Mouse (Mus musculus): ENCODE results near the gene Map4k1. TPM values are rescaled to one million over a fixed set of nuclear protein-coding genes. Genes with fewer than 3 reads are reported as not detected.

Gene Map4k1
- polyA plus RNA-seq, 1 experiment = 6.2 TPM

DNA sequence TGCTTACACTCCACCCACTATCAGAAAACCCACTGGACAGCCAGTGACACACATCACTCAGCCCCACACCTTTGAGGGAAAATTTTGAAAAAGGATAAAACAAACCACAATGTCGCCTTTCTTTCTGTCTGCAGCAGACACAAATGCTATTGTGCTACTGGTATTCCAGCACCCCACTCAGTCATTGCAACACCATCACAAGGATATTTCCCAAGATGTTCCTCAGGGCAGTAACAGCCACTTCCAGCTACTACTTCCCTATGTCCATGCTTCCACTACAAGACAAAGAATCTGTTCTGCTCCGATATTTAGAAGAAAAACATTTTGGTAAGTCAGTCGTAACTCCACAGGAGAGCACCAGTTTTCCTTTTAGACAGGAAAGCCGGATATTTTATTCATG, 27.1 kb upstream of the Map4k1 start:
- 49% methylated on average over 4 of the region's 4 CpGs for WGBS
- H3K4me3 ChIP-seq (ENCODE audit: insufficient read depth, low read depth, low read length) = no peak overlapping the region
- no peaks in the 10 kb centered on the region; the same call in 1 of the 2 replicates for H3K36me3 ChIP-seq (ENCODE audit: control insufficient read depth, insufficient read depth, low read length)

DNA sequence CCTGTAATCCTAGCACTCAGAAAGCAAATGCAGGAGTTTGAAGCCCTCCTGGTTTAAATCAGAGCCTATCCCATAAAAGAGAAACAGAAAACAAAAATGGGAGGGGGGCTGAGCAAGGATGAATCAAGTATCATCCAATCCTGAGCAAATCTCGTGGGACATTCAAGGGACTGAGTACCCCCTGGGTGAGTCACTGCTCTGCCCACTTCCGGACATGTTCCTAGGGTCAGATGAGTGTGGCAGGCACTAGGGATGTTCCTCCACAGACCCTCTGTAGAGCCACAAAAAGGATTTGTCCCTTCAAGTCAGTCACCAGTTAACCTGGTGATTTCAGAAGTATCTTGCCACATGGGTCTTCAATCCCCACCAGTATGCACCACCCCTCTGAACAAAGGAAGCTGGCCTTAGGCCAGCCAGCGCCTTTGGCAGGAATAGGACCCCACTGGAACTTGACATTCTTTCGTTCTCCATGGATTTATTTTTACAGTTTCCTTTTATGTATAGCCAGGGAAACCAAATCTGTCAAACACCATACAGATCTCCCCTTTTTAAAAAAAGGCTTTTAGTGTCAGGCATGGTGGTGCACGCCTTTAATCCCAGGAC, 26.5 kb upstream of the Map4k1 start:
- 39% methylated on average over 5 of the region's 5 CpGs for WGBS
- H3K4me1 ChIP-seq (ENCODE audit: control insufficient read depth, insufficient read depth, low read length) = peaks cover 69% of the 10 kb centered on the region
- H3K36me3 ChIP-seq (ENCODE audit: control insufficient read depth, insufficient read depth, low read length) = no peaks in the 10 kb centered on the region; the same call in 1 of the 2 replicates

More for the DNA sequence above, 27.1 kb upstream of the Map4k1 start:
- TF ChIP-seq CTCF (conservative IDR thresholded peaks at IDR 0.05; ENCODE audit: insufficient read depth, insufficient read length, low read depth, low read length) = no peak
- TF ChIP-seq POLR2A (IDR thresholded peaks at IDR 0.05; ENCODE audit: low read depth, low read length) = no peak
- H3K27ac ChIP-seq (ENCODE audit: insufficient read depth, low read depth, low read length) = peak overlapping the region; percentile 33; the same call in 1 of the 2 replicates
- no peak for DNase-seq
- peaks cover 71% of the 10 kb centered on the region for H3K4me1 ChIP-seq (ENCODE audit: control insufficient read depth, insufficient read depth, low read length)
- H3K27me3 ChIP-seq (replicated peaks; ENCODE audit: control insufficient read depth, insufficient read depth, low read length) = no peaks in the 10 kb centered on the region

DNA sequence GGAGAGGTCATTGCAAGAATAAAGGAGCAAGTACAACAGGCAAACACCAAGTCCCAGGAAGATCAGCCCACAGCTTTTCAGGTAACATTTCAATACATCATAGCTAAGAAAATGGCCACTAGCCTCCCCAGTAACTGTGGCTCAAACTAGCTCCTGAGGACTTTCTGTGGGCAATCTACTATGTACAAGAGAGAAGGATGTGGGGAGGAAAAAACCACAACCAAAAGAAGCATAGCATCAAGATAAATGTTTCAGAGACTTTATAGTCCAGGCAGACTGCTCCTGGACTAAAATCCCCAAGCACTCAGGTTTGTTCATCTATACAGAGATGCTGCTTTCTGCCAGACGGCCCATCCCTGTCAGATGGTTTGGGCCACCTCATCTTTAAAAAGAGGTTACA, 25.6 kb upstream of the Map4k1 start:
- Histone ChIP-seq H3K27me3 (replicated peaks; ENCODE audit: control insufficient read depth, insufficient read depth, low read length) (no peaks in the 10 kb centered on the region), H3K4me3 (ENCODE audit: insufficient read depth, low read depth, low read length) (no peak overlapping the region), H3K4me1 (ENCODE audit: control insufficient read depth, insufficient read depth, low read length) (peaks cover 62% of the 10 kb centered on the region), H3K27ac (ENCODE audit: insufficient read depth, low read depth, low read length) (no peak overlapping the region), H3K36me3 (ENCODE audit: control insufficient read depth, insufficient read depth, low read length) (no peaks in the 10 kb centered on the region; the same call in 1 of the 2 replicates)
- 80% methylated on average over 1 of the region's 1 CpGs for WGBS
- DNase-seq = no peak
- TF ChIP-seq POLR2A (IDR thresholded peaks at IDR 0.05; ENCODE audit: low read depth, low read length) (no peak), CTCF (conservative IDR thresholded peaks at IDR 0.05; ENCODE audit: insufficient read depth, insufficient read length, low read depth, low read length) (no peak)

More for the DNA sequence above, 26.5 kb upstream of the Map4k1 start:
- DNase-seq = no peak
- H3K27ac ChIP-seq (ENCODE audit: insufficient read depth, low read depth, low read length) = 0 out of 2 replicates have a peak overlapping the region, but pooled peaks have one; percentile 4
- H3K4me3 ChIP-seq (ENCODE audit: insufficient read depth, low read depth, low read length) = no peak overlapping the region
- no peaks in the 10 kb centered on the region for H3K27me3 ChIP-seq (replicated peaks; ENCODE audit: control insufficient read depth, insufficient read depth, low read length)
- no peak for TF ChIP-seq CTCF (conservative IDR thresholded peaks at IDR 0.05; ENCODE audit: insufficient read depth, insufficient read length, low read depth, low read length)
- no peak for TF ChIP-seq POLR2A (IDR thresholded peaks at IDR 0.05; ENCODE audit: low read depth, low read length)

DNA sequence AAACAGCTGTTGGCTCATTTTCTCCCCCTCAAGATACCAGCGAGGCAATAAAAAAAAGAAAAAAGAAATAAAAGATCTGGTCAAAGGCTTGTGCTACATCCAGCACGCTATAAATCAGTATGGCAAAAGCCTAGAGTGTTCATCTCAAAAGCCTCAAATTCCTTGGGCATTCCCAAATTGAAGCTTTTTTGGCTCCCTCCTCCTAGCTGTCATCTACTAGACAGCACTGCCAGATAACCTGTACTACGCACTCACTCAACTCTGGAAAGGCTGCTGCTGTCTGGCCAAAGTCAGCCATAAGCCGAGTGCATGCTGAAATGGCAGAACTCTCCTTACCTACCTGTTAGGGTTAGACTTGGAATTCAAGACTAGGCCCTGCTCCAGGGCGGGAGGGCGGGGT, 24.6 kb upstream of the Map4k1 start:
- Histone ChIP-seq H3K36me3 (ENCODE audit: control insufficient read depth, insufficient read depth, low read length) (no peaks in the 10 kb centered on the region; the same call in 1 of the 2 replicates), H3K27ac (ENCODE audit: insufficient read depth, low read depth, low read length) (peak overlapping the region; percentile 54), H3K27me3 (replicated peaks; ENCODE audit: control insufficient read depth, insufficient read depth, low read length) (no peaks in the 10 kb centered on the region), H3K4me3 (ENCODE audit: insufficient read depth, low read depth, low read length) (no peak overlapping the region), H3K4me1 (ENCODE audit: control insufficient read depth, insufficient read depth, low read length) (peaks cover 52% of the 10 kb centered on the region)
- TF ChIP-seq CTCF (conservative IDR thresholded peaks at IDR 0.05; ENCODE audit: insufficient read depth, insufficient read length, low read depth, low read length) = no peak
- TF ChIP-seq POLR2A (IDR thresholded peaks at IDR 0.05; ENCODE audit: low read depth, low read length) = no peak
- WGBS = 23% methylated on average over 6 of the region's 6 CpGs
- peak; percentile 72 for DNase-seq

DNA sequence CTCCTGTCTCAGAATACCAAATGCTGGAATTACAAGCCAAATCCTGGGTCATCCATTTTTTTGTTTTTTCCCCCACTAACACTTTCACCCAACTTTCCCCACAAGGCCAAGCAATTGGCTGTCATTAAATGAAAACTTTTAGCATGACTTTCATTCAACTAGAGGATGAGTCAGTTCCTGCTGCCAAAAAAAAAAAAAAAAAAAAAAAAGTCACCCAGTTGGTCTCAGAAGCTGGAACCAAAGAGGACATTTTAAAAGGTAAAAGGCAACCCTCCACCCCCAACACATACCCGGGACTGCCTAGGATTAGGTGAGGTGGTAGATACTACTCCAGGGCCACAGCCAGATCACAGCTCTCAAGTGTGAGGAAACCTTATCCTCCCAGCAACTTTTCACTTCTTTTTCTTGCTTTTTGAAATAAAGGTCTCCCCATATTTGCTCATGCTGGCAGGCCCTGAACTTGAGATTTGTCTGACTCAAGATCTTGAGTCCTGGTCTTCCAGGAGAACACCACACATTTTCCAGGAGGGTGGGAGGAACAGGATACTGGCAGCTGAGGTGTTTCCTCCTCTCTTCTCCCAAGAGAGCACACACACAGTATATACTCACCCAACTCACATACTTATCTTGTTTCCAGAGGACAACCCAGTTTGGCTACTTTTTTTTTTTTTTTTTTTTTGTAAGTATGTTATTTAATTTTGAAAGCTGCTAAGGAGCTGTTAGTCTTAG, 23.7 kb upstream of the Map4k1 start:
- Histone ChIP-seq H3K4me1 (ENCODE audit: control insufficient read depth, insufficient read depth, low read length) (peaks cover 49% of the 10 kb centered on the region), H3K27ac (ENCODE audit: insufficient read depth, low read depth, low read length) (peak overlapping the region; percentile 84), H3K27me3 (replicated peaks; ENCODE audit: control insufficient read depth, insufficient read depth, low read length) (no peaks in the 10 kb centered on the region), H3K36me3 (ENCODE audit: control insufficient read depth, insufficient read depth, low read length) (no peaks in the 10 kb centered on the region; the same call in 1 of the 2 replicates), H3K4me3 (ENCODE audit: insufficient read depth, low read depth, low read length) (no peak overlapping the region; the same call in 1 of the 2 replicates)
- WGBS = 24% methylated on average over 1 of the region's 1 CpGs
- TF ChIP-seq CTCF (conservative IDR thresholded peaks at IDR 0.05; ENCODE audit: insufficient read depth, insufficient read length, low read depth, low read length) = no peak
- TF ChIP-seq POLR2A (IDR thresholded peaks at IDR 0.05; ENCODE audit: low read depth, low read length) = no peak
- DNase-seq = no peak

DNA sequence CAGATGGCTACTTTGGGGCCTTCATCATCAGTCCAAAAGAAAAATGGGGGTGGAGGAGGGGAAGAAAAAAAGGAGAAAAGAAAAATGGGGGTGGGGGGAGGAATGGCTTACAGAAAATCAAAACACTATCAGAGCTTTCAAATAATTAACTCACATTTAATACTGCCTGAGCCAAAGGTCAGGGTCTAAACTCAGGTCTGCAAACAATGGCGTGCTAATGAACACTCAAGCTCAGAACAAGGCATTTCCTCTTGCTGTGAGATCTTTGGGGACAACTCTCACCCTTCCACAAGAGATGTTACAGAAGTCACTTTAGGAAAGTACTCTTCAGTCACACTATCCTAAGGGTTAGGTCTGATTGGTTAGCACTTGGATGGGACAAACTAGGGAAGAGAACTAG, 23.1 kb upstream of the Map4k1 start:
- Histone ChIP-seq H3K4me1 (ENCODE audit: control insufficient read depth, insufficient read depth, low read length) (peaks cover 43% of the 10 kb centered on the region), H3K36me3 (ENCODE audit: control insufficient read depth, insufficient read depth, low read length) (no peaks in the 10 kb centered on the region; the same call in 1 of the 2 replicates), H3K4me3 (ENCODE audit: insufficient read depth, low read depth, low read length) (no peak overlapping the region), H3K27me3 (replicated peaks; ENCODE audit: control insufficient read depth, insufficient read depth, low read length) (no peaks in the 10 kb centered on the region), H3K27ac (ENCODE audit: insufficient read depth, low read depth, low read length) (peak overlapping the region; percentile 69)
- TF ChIP-seq POLR2A (IDR thresholded peaks at IDR 0.05; ENCODE audit: low read depth, low read length) (no peak), CTCF (conservative IDR thresholded peaks at IDR 0.05; ENCODE audit: insufficient read depth, insufficient read length, low read depth, low read length) (no peak)
- 3% methylated on average over 1 of the region's 1 CpGs for WGBS
- DNase-seq = peak; percentile 75

DNA sequence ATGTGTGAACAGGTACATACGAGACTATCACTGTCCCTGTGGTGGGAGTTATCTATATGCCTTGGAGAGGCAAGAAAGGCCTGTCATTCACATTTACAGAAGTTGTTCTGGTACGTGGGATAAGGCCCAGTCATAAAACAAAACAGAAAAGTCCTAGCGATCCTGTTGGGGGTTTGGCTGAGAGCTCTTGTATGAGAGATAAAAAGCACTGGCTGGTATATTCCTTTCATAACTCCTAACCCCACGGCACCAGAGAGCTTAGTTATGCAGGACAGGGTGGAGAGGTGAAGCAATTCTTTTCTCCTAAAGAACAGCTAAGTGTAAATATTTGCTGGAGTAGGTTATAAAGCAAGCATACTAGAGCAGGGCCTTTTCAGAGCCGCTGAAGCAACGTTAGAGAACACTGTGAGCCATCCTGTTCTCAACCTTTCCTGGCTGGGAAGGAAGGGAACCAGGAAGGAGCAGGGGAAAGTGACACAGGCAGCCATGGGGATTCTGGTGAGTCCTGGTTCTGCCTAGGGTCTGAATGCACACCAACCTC, 22.3 kb upstream of the Map4k1 start:
- peaks cover 40% of the 10 kb centered on the region for H3K4me1 ChIP-seq (ENCODE audit: control insufficient read depth, insufficient read depth, low read length)
- 3% methylated on average over 6 of the region's 6 CpGs for WGBS
- no peaks in the 10 kb centered on the region for H3K27me3 ChIP-seq (replicated peaks; ENCODE audit: control insufficient read depth, insufficient read depth, low read length)
- peak overlapping the region; percentile 69 for H3K27ac ChIP-seq (ENCODE audit: insufficient read depth, low read depth, low read length)
- peak overlapping the region; percentile 84 for H3K4me3 ChIP-seq (ENCODE audit: insufficient read depth, low read depth, low read length)
- TF ChIP-seq CTCF (conservative IDR thresholded peaks at IDR 0.05; ENCODE audit: insufficient read depth, insufficient read length, low read depth, low read length) = no peak
- TF ChIP-seq POLR2A (IDR thresholded peaks at IDR 0.05; ENCODE audit: low read depth, low read length) = no peak
- no peak for DNase-seq
- H3K36me3 ChIP-seq (ENCODE audit: control insufficient read depth, insufficient read depth, low read length) = no peaks in the 10 kb centered on the region; the same call in 1 of the 2 replicates

All from kidney, adult 2 months (tissue).